Mouse (Mus musculus): ENCODE measurements around the gene Sycn.

Sycn gene

GRCm38 (mm10) chr7:28555939-28556535, 15.4 kb downstream of the Sycn start:
- in situ Hi-C loops (cut with MboI; ENCODE audit: low pct_unique_long_range_greater_than_20kb in 1 of 2, low sequenced_read_pairs in 2 of 2, unreplicated experiment in 1 of 2), result no loop called here

- in situ Hi-C loops (cut with MboI; ENCODE audit: low pct_unique_long_range_greater_than_20kb in 1 of 2, low sequenced_read_pairs in 2 of 2, unreplicated experiment in 1 of 2), result no loop called here
These were observed 16.4 kb downstream of the Sycn start for GRCm38 (mm10) chr7:28557069-28557468.

GRCm38 (mm10) chr7:28557708-28558107, 17.0 kb downstream of the Sycn start:
- in situ Hi-C loops (cut with MboI; ENCODE audit: low pct_unique_long_range_greater_than_20kb in 1 of 2, low sequenced_read_pairs in 2 of 2, unreplicated experiment in 1 of 2), result no loop called here

- in situ Hi-C loops (cut with MboI; ENCODE audit: low pct_unique_long_range_greater_than_20kb in 1 of 2, low sequenced_read_pairs in 2 of 2, unreplicated experiment in 1 of 2), result no loop called here
These were observed 17.8 kb downstream of the Sycn start for GRCm38 (mm10) chr7:28558486-28558885.

DNA sequence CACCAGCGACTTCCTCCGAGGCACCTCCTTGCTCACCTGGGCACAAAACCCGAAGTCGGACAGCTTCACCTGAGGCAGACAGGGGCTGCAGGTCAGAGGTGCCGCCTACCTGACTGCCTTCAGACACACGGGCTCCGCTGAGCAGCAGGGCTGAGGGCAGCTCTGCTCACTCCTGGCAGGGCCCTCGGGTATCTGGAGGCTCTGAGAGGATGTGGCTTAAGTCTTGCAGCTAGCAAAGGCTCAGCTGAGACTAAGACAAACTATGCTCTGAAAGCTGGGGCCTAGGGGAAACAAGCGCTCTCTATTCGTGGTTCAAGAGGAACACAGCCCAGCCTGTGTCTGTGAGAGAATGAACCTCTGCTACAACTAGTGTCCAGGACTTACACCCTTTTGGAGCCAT, 20.2 kb downstream of the Sycn start:
- in situ Hi-C loops (cut with MboI; ENCODE audit: low pct_unique_long_range_greater_than_20kb in 1 of 2, low sequenced_read_pairs in 2 of 2, unreplicated experiment in 1 of 2), result no loop called here

- in situ Hi-C loops (cut with MboI; ENCODE audit: low pct_unique_long_range_greater_than_20kb in 1 of 2, low sequenced_read_pairs in 2 of 2, unreplicated experiment in 1 of 2), result no loop called here
These were observed 21.3 kb downstream of the Sycn start for GRCm38 (mm10) chr7:28561967-28562366.

DNA sequence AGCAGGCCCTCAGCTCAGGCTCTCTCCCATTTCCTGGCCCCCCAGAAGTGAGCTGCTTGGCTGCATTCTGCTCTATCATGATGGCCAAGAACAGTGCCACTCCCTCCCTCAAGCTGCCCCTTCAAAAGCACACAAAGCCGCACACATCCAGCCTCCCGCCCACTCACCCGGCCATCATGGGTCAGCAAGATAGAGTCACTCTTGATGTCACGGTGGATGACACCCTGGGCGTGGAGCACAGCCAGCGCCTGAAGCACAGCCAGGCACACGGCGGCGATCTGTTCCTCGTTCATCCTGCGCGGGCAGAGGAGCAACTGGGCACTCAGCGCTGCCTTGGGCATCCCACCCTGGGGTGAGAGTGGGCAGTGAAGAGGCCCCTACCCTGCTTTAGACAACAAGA, 21.7 kb downstream of the Sycn start:
- in situ Hi-C loops (cut with MboI; ENCODE audit: low pct_unique_long_range_greater_than_20kb in 1 of 2, low sequenced_read_pairs in 2 of 2, unreplicated experiment in 1 of 2), result no loop called here

DNA sequence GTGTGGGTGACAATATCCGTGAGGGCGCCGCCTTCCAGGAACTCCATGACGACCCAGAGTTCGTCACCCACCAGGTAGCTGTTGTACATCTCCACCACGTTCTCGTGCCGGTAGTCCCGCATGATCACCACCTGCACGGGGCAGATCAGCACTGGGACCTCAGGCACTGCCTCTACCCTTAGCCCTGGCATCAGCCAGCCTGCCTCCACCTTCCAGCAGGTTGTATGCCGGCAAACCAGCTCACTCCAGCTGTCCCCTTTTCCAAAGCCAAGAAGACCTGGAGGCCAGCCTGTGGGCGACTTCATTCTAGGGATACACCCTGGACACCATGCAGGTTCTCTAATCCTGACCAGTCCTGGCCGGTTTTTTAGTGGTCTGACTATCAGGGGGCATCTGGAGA, 22.3 kb downstream of the Sycn start:
- in situ Hi-C loops (cut with MboI; ENCODE audit: low pct_unique_long_range_greater_than_20kb in 1 of 2, low sequenced_read_pairs in 2 of 2, unreplicated experiment in 1 of 2), result no loop called here

DNA sequence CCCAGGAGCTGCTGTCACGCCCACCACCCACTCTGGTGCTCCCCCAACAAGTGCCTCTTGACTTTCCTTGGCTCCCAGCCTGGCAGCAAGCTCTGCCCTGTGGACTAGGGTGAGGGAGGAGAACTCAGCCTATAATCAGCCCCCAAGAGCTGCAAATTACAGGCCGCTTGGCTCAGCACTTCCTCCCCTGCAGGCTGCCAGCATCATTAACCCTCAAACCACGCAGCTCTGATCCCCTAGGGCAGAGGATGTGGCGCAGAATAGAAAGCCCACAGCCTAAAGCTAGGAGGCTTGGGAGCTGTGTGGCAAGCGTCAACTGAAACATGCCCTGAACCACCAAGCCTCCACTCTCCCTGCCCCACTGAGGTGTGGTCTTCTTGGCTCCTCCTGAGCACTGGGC, 24.7 kb downstream of the Sycn start:
- in situ Hi-C loops (cut with MboI; ENCODE audit: low pct_unique_long_range_greater_than_20kb in 1 of 2, low sequenced_read_pairs in 2 of 2, unreplicated experiment in 1 of 2), result no loop called here

DNA sequence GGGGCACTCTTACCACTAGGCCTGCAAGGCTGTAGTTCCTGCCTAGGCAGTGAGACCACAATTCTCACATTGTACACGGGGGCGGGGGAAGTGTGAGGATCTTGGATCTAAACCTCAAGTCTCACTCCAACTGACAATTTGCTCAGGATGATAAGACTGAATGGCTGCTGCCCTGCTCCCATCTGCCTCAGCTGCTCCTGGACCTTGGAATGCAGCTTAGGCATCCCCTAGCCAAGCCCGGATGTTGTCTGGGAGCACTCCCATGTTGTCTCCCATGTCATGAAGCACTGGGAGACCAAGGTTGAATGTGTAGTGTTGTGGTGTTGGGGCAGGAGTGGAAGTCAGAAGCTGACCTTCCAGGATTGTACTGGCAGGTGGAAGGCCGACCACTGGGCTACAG, 26.9 kb downstream of the Sycn start:
- in situ Hi-C loops (cut with MboI; ENCODE audit: low pct_unique_long_range_greater_than_20kb in 1 of 2, low sequenced_read_pairs in 2 of 2, unreplicated experiment in 1 of 2), result no loop called here

DNA sequence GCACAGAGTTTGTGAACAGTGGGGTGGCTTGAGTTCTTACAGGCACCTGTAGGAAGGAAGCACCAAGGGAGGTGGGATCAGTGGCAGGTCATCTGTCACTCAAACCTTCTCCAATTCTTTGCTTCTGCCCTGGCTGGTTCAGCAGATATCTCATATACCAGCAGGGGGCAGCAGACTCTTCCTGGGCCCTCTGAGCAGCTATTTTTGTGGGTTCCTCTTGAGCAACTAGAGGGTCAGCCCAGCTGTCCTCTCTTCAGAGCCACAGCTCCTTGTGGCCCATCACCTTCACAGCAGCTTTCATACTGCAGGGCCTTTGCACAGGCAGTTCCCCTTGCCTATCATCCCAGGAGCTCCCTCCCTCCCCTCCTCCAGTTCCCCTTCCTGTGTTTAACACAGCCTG, 27.6 kb downstream of the Sycn start:
- in situ Hi-C loops (cut with MboI; ENCODE audit: low pct_unique_long_range_greater_than_20kb in 1 of 2, low sequenced_read_pairs in 2 of 2, unreplicated experiment in 1 of 2), result no loop called here

- in situ Hi-C loops (cut with MboI; ENCODE audit: low pct_unique_long_range_greater_than_20kb in 1 of 2, low sequenced_read_pairs in 2 of 2, unreplicated experiment in 1 of 2), result no loop called here
These were observed 29.8 kb downstream of the Sycn start for GRCm38 (mm10) chr7:28570291-28570981.

DNA sequence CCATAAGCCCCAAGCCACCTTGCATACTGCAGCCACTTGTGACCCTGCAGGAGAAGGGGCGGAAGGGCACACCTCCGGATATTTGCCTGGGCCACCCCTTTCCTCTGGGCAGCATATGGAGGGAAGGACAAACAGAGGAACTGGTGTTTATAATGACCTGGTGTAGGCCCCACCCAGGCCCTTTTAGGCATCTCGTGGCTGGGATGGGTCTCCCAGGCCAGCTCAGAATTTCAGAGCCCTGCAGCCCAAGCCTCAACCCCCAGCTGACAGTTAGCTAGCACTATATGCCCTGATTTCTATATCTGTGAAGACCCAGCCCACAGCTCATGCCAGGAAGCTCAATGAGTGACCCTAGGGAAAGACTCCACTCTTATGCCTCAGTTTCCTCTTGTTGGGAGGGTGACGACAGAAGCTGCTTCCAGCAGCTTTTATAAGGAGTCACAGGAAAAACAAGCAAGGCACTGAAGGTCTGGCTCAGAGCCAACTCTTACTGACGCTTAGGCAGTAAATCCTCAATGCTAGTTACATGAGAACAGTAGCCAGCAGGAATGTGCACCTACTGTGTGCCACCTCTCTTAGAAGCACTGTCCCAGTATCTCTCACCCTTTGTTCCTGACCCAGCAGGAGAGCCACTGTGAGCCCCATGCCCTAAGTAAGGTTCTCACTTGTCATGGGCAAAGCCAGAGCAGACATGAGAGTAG, 30.4 kb downstream of the Sycn start:
- in situ Hi-C loops (cut with MboI; ENCODE audit: low pct_unique_long_range_greater_than_20kb in 1 of 2, low sequenced_read_pairs in 2 of 2, unreplicated experiment in 1 of 2), result no loop called here

DNA sequence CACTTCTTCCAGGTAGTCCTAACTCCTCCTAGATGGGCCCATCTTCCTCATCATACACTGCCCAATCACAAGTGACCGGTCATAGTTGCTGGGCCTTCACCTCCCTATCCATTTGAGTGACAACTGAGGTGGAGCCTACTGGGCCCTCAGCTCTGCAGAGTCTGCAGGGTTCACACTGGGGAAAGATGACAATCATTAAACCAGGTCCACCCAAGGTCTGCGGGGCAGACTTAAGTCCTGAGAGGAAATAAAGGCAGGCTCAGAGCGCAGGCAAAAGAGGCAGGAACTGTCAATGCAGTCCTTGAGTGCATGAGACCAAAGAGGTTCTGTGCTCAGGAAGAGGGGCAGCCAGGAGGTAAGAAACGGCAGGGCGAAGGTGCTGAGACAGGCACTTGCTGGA, 32.0 kb downstream of the Sycn start:
- in situ Hi-C loops (cut with MboI; ENCODE audit: low pct_unique_long_range_greater_than_20kb in 1 of 2, low sequenced_read_pairs in 2 of 2, unreplicated experiment in 1 of 2), result no loop called here

DNA sequence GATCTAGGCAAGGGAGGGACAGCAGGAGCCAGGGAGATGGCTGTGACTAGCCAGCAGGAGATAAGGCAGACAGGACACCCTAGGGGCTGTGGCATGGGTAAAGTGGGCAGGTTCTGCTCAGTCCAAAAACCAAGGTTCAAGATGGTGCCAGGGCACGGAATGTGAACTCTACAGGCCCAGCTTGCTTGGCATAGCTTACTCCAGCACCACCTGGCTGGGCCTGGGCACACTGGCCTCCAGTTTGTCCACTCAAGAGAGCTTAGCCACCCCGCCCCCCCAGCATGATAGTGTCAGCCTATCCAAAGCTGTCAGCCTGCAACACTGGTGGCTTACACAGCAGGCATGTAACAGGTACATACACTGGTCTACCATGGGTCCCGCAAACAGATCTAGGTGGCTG, 32.6 kb downstream of the Sycn start:
- in situ Hi-C loops (cut with MboI; ENCODE audit: low pct_unique_long_range_greater_than_20kb in 1 of 2, low sequenced_read_pairs in 2 of 2, unreplicated experiment in 1 of 2), result no loop called here

DNA sequence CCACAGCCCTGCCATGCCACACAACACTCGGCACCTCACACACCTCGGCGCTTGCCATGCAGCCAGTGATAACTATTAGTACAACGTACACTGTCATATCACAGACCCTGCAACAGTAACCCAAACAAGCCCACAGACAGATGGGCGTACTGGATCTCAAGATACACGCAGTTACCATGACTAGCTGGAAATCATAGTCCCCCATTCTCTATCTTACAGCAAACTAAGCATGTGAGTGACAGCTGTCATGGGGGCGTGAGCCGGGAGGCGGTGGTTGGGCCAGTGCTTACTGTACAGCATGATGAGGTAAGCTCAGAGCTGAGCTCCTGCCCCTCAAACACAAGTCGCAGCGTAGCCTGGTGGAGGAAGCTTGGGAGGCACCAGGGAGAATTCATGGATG, 34.9 kb downstream of the Sycn start:
- in situ Hi-C loops (cut with MboI; ENCODE audit: low pct_unique_long_range_greater_than_20kb in 1 of 2, low sequenced_read_pairs in 2 of 2, unreplicated experiment in 1 of 2), result no loop called here

DNA sequence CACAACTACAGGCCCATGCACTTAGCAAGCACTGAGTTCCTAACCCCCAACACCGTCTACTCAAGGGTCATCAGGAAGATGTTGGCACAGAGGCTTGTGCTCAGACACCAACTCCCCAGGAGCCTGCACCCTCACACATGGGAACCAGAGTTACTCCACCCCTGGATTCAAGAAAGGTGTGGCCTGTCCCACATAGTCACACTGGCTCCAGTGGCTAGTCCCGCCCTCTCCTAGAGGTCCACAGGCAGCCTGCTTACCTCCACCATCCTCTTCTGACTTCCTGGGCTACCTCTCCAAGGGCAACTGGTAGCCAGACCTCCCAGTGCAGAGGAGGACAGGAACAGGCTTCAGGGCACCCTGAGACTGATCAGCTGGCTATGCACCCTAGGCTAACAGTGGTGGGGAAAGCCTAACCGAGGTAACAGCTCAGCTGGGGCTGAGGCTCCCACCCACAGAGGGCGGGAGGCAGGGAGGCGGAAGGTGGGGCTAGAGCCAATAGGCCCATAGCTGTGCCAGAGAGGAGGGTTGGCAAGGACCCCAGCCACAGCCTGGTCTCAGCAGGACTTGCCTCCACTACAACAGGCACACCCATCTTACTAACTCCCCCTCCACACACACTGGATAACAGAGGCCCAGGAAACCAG, 35.7 kb downstream of the Sycn start:
- in situ Hi-C loops (cut with MboI; ENCODE audit: low pct_unique_long_range_greater_than_20kb in 1 of 2, low sequenced_read_pairs in 2 of 2, unreplicated experiment in 1 of 2), result no loop called here

DNA sequence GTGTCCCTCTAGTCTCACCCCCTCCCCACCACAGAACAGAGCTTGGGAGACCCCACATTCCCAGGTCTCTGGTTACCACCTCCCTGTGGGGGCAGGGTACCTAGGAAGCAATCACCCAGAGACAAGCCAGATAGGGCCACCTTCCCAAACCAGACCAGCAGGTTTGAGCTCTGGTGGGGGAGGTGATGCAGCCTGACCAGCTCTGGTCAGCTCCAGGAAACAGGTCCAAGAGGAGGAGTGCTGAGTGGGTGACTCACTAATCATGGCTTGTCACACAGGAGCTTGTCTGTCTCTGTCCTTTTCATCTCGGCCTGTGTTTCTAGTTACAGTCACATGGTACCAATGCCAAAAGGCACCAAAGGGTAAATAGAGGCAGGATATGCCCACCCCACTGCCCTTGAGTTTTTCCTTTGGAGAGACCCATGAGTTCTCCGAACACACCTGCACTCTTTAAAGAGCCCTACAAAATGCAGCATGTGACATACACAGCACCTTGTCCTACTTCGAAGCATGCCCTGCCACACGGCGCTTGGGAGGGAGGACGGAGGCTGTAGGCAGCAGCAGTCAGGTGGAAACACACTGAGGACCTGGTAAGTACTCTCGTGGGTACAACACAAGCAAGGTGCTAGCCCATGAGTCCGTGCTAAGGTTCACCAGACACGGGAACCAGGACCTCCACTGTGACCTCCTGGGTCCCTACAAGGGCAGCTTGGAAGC, 37.3 kb downstream of the Sycn start:
- in situ Hi-C loops (cut with MboI; ENCODE audit: low pct_unique_long_range_greater_than_20kb in 1 of 2, low sequenced_read_pairs in 2 of 2, unreplicated experiment in 1 of 2), result no loop called here

- in situ Hi-C loops (cut with MboI; ENCODE audit: low pct_unique_long_range_greater_than_20kb in 1 of 2, low sequenced_read_pairs in 2 of 2, unreplicated experiment in 1 of 2), result no loop called here
These were observed 37.9 kb downstream of the Sycn start for GRCm38 (mm10) chr7:28578543-28579053.

Measured in mouse embryonic stem cell (cell line).